Mouse (Mus musculus) cerebellum, adult 2 months (tissue): ENCODE data around the gene Itga4. TPM values are rescaled to one million over a fixed set of nuclear protein-coding genes. Genes with fewer than 3 reads are reported as not detected.

ENCODE experiments used
- DNase-seq, 2 experiments: peaks; one replicate each; pipeline ENCODE4 v3.0.0; 2021
- H3K27ac ChIP-seq: fragments of 200-500 bp; 2 replicates; pipeline ENCODE4 v1.5.1; 2012; ENCODE audit warnings: low read length, control low read depth, inconsistent platforms; ENCODE audit not compliant: insufficient read depth
- H3K27me3 ChIP-seq: fragments of 200-500 bp; 2 replicates; pipeline ENCODE4 v1.6.1; 2012; ENCODE audit warnings: inconsistent platforms, mild to moderate bottlenecking, low read length, moderate library complexity; ENCODE audit not compliant: control insufficient read depth, insufficient read depth
- H3K4me1 ChIP-seq: fragments of 200-500 bp; 2 replicates; pipeline ENCODE4 v1.6.1; 2011; ENCODE audit warnings: low read length; ENCODE audit not compliant: control insufficient read depth, insufficient read depth
- H3K4me3 ChIP-seq: fragments of 200-500 bp; replicated peaks from 2 replicates; pipeline ENCODE3; 2011; ENCODE audit warnings: mild to moderate bottlenecking, low read depth, low read length, control low read depth; ENCODE audit not compliant: insufficient read depth
- CTCF ChIP-seq: fragments of 200-500 bp; IDR thresholded peaks from 2 replicates; pipeline ENCODE4 v1.5.1; 2011; ENCODE audit warnings: low read depth, mild to moderate bottlenecking, control low read depth, low read length, moderate library complexity, borderline replicate concordance; ENCODE audit not compliant: insufficient read depth
- POLR2A ChIP-seq: fragments of 200-500 bp; IDR thresholded peaks from 2 replicates; pipeline ENCODE4 v1.6.1; 2011; ENCODE audit warnings: low read length, control low read depth, borderline replicate concordance; ENCODE audit not compliant: insufficient read depth
- WGBS: fragments of 180-500 bp; shearing (Covaris S2); methylation state at CpG from one replicate; pipeline ENCODE4 v1.1.7; 2018; 5-methylcytosine and 5-hydroxymethylcytosine counted together
- polyA plus RNA-seq: library from polyadenylated mRNA; depleted of rRNA; stranded (reverse); fragments of >200 nt; gene quantifications from 2 replicates; pipeline ENCODE4 v1.2.3, GENCODE M21; 2012

Gene Itga4
- polyA plus RNA-seq, 1 experiment, result 1.7 TPM

- Histone ChIP-seq H3K4me1 (no peaks in the 10 kb centered on the region), H3K4me3 (no peak overlapping the region), H3K27me3 (no peaks in the 10 kb centered on the region), H3K27ac (no peak overlapping the region)
- no peak for TF ChIP-seq CTCF
- no peak for TF ChIP-seq POLR2A
- DNase-seq, result no peak
- 17% methylated on average over 1 of the region's 1 CpGs for WGBS
Measured at GRCm38 (mm10) chr2:79339003-79339402, 83.8 kb downstream of the Itga4 start.

- no peaks in the 10 kb centered on the region for H3K27me3 ChIP-seq
- no peaks in the 10 kb centered on the region for H3K4me1 ChIP-seq
- H3K4me3 ChIP-seq, result no peak overlapping the region
- H3K27ac ChIP-seq, result no peak overlapping the region
- no peak for TF ChIP-seq CTCF
- no peak for TF ChIP-seq POLR2A
- DNase-seq, result no peak
- 77% methylated on average over 8 of the region's 8 CpGs for WGBS
Measured at GRCm38 (mm10) chr2:79343115-79343514, 87.9 kb downstream of the Itga4 start.

DNA sequence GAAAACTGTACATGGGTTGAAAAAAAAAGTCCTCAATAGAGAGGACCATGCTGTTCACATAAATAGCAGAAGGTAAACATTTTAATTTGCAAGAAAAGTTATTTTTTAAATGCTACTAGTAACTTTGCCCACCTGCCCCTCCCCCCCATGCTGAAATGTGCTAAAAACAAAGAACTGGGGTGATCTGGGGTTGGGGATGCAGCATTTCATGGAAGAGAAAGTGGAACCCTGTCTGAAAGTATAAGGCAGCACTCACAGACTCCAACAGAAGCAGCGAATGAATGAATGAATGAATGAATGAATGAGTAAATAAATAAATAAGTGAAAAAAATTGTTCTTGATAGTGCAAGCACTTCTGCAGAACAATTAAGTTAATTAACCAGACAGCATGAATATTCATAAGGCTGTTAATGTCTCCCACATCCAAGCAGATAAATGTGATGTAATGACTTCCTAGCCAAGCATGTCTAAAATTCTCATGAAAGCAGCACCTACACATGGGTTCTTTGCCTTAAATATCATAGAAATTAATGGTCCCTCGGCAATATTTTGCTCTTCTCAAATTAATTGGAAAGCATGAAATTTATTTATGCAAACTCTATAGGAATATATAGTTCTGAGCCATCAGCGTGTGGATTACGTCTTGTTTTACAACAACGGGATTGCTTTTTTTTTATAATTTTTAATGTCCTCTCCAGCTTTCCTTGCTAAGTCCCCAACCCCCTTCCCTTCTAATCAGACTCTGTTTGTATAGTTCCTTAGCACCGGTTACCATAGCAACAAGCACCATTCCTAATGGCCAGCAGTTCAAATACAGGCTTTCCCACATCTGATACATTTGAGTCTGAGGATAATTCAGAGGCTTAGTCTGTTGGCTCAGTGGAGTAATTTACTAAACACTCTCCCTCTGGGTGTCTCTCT is 96.2 kb downstream of the Itga4 start:
- 66% methylated on average over 6 of the region's 6 CpGs for WGBS
- Histone ChIP-seq H3K27ac (no peak overlapping the region), H3K4me3 (no peak overlapping the region), H3K4me1 (no peaks in the 10 kb centered on the region), H3K27me3 (no peaks in the 10 kb centered on the region)
- TF ChIP-seq CTCF (no peak), POLR2A (no peak)
- DNase-seq, result no peak

DNA sequence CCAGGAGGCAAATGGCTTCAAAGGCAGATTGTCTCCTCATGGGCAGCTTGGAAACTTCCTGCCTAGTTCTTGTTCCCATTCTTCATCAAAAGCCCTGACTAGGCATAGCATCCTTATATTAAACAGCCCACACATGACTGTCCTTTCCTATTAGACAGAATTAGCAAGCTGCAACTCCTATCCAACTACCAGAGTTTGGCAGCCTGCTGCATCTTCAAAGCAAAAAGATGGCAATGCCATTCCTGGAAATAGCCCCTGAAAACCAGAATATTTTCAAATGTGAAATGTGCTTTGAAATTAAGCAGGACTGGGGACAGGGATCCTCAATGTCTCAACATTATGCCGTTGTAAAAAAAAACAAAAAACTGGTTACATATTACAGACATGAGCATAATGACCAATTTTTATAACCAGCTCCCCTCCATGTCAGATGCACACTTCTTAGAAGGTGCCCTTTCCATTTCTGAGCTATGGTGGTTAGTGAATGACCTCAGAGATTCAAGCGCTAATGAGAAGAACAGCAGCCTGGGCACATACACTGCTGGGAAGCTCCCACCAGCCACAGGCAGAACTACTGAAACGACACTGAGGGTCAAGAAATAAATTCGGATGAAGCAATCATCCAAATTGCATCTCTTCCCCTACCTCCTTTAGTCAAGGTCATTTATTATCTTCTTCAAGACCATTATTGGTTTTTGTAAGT is 97.0 kb downstream of the Itga4 start:
- no peak for TF ChIP-seq CTCF
- TF ChIP-seq POLR2A, result no peak
- DNase-seq, result no peak
- Histone ChIP-seq H3K27me3 (no peaks in the 10 kb centered on the region), H3K4me3 (no peak overlapping the region), H3K4me1 (no peaks in the 10 kb centered on the region), H3K27ac (no peak overlapping the region)
- WGBS, result 91% methylated on average over 4 of the region's 4 CpGs

DNA sequence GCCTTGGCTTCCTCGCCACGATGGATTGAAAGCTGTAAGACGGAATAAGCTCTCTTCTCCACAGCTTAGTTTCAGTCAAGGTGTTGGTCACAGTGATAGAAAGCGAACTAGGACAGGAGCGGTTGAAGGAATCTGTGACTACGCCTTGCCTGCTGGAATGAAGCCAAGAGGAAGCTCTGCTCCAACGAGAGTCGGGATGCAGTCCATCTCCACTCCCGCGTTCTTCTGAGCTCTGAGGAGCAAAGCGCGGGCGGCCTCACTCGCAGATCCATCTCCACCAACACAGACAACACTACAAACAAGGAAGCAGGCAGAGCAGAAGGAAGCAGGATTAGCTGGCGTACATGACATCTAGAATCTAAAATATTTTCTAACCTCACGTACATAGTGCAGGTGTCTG is 99.5 kb downstream of the Itga4 start:
- Histone ChIP-seq H3K4me3 (no peak overlapping the region), H3K27me3 (no peaks in the 10 kb centered on the region), H3K27ac (no peak overlapping the region), H3K4me1 (no peaks in the 10 kb centered on the region)
- DNase-seq, result no peak
- no peak for TF ChIP-seq POLR2A
- TF ChIP-seq CTCF, result no peak
- WGBS, result 84% methylated on average over 16 of the region's 16 CpGs

GRCm38 (mm10) chr2:79357835-79358234 is 102.6 kb downstream of the Itga4 start:
- H3K4me3 ChIP-seq, result no peak overlapping the region
- no peak for DNase-seq
- H3K27me3 ChIP-seq, result no peaks in the 10 kb centered on the region
- WGBS, result 62% methylated on average over 3 of the region's 3 CpGs
- no peak for TF ChIP-seq POLR2A
- TF ChIP-seq CTCF, result no peak
- H3K4me1 ChIP-seq, result no peaks in the 10 kb centered on the region
- no peak overlapping the region for H3K27ac ChIP-seq

DNA sequence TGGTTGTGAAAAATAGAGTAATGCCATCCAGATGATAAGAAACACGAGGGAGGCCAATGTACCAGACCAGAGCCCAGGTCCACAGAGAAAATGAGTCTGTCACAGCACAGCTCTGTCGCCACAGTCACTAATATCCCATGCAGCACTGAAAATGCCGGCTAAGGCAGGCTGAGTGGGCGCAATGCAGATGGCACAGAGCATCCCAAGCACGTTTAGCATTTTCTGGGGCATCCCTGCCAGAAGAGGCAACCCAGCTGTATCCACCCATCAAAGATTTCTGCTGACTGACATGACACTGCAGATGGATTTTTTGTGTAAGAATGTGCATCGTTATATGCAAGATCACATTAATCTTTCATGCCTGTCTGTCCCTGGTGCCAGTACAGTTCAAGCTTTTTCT is 106.8 kb downstream of the Itga4 start:
- no peak overlapping the region for H3K27ac ChIP-seq
- no peak for DNase-seq
- no peaks in the 10 kb centered on the region for H3K4me1 ChIP-seq
- TF ChIP-seq POLR2A, result no peak
- TF ChIP-seq CTCF, result no peak
- no peak overlapping the region for H3K4me3 ChIP-seq
- WGBS, result 46% methylated on average over 6 of the region's 6 CpGs
- H3K27me3 ChIP-seq, result no peaks in the 10 kb centered on the region

DNA sequence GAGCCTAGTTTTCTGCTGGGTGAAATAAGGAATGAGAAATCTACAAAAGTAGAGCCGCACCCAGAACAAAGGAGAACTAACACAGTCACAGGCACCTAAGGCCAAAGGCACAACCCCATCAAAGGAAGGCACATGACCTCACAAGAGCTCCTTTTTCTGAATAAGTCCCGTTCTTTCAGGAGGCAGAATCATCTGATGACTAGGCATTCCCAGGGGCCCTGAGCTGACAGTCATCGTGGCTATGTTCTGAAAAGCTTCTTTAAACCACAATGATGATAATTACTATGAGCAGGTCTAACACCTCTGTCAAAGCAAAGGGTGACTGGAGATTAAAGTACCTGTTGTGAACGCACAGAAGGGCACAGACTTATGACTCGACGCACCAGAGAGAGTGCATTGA is 108.7 kb downstream of the Itga4 start:
- Histone ChIP-seq H3K27me3 (no peaks in the 10 kb centered on the region), H3K4me3 (no peak overlapping the region), H3K4me1 (peaks cover 2% of the 10 kb centered on the region; the same call in 1 of the 2 replicates), H3K27ac (no peak overlapping the region)
- WGBS, result 83% methylated on average over 6 of the region's 6 CpGs
- no peak for DNase-seq
- TF ChIP-seq POLR2A (no peak), CTCF (no peak)
